Mouse (Mus musculus) gastrocnemius, postnatal 10 days (tissue): ENCODE measurements around the gene Ociad2. TPM values are rescaled to one million over a fixed set of nuclear protein-coding genes. Genes with fewer than 3 reads are reported as not detected.
"Not testable (repeated sequence)": the region's sequence is repeated elsewhere in the genome, so short reads cannot be mapped to it uniquely, and the experiment has no call there.

Source experiments
- DNase-seq: peaks from one replicate; pipeline ENCODE4 v3.0.0; 2021; ENCODE audit warnings: mixed read lengths
- total RNA-seq, 2 experiments: library from RNA; stranded (reverse); gene quantifications; 2 replicates each; pipeline ENCODE4 v1.2.3; 2021

The Ociad2 gene
- total RNA-seq, 2 experiments from 2014 or later, result 33.0 to 36.0 TPM

GRCm38 (mm10) chr5:73353978-73354377, 13.2 kb upstream of the Ociad2 start:
- DNase-seq, result no peak

GRCm38 (mm10) chr5:73353519-73353918, 12.7 kb upstream of the Ociad2 start:
- DNase-seq, result no peak

- DNase-seq, result no peak
These were observed 11.0 kb upstream of the Ociad2 start for GRCm38 (mm10) chr5:73351796-73352195.

GRCm38 (mm10) chr5:73349514-73349913, 8.7 kb upstream of the Ociad2 start:
- no peak for DNase-seq

- DNase-seq, result no peak
These were observed 4.4 kb upstream of the Ociad2 start for GRCm38 (mm10) chr5:73345254-73345653.

GRCm38 (mm10) chr5:73344310-73344709, 3.5 kb upstream of the Ociad2 start:
- peak; percentile 17 for DNase-seq

GRCm38 (mm10) chr5:73342701-73343355, 2.0 kb upstream of the Ociad2 start:
- no peak for DNase-seq

- no peak for DNase-seq
These were observed 777 bp downstream of the Ociad2 start for GRCm38 (mm10) chr5:73339779-73340722.

- DNase-seq, result no peak
These were observed 2.0 kb downstream of the Ociad2 start for GRCm38 (mm10) chr5:73338832-73339163.

- peak; percentile 33 for DNase-seq
These were observed 2.6 kb downstream of the Ociad2 start for GRCm38 (mm10) chr5:73337961-73338831.

- no peak for DNase-seq
These were observed 4.4 kb downstream of the Ociad2 start for GRCm38 (mm10) chr5:73336448-73336847.

GRCm38 (mm10) chr5:73331002-73331401, 9.8 kb downstream of the Ociad2 start:
- DNase-seq, result no peak

- no peak for DNase-seq
These were observed 16.2 kb downstream of the Ociad2 start for GRCm38 (mm10) chr5:73324526-73325170.

- no peak for DNase-seq
These were observed 17.2 kb downstream of the Ociad2 start for GRCm38 (mm10) chr5:73323602-73324001.

- DNase-seq, result not testable (repeated sequence)
These were observed 18.1 kb downstream of the Ociad2 start for GRCm38 (mm10) chr5:73322684-73323083.

- no peak for DNase-seq
These were observed 21.5 kb downstream of the Ociad2 start for GRCm38 (mm10) chr5:73319306-73319705.

- no peak for DNase-seq
These were observed 26.2 kb downstream of the Ociad2 start for GRCm38 (mm10) chr5:73314654-73315053.

GRCm38 (mm10) chr5:73313591-73313990, 27.2 kb downstream of the Ociad2 start:
- DNase-seq, result no peak

GRCm38 (mm10) chr5:73311458-73311857, 29.4 kb downstream of the Ociad2 start:
- no peak for DNase-seq

- DNase-seq, result no peak
These were observed 30.4 kb downstream of the Ociad2 start for GRCm38 (mm10) chr5:73310401-73310800.

GRCm38 (mm10) chr5:73309496-73309895, 31.3 kb downstream of the Ociad2 start:
- DNase-seq, result no peak

GRCm38 (mm10) chr5:73307297-73307696, 33.5 kb downstream of the Ociad2 start:
- DNase-seq, result no peak
